Mouse (Mus musculus) stomach, postnatal 0 days (tissue): ENCODE results near the gene Abcc3. TPM values are rescaled to one million over a fixed set of nuclear protein-coding genes. Genes with fewer than 3 reads are reported as not detected.
A peak's percentile ranks its signal among the peaks of the same experiment; 100 is the strongest.
"Not testable (repeated sequence)": the region's sequence is repeated elsewhere in the genome, so short reads cannot be mapped to it uniquely, and the experiment has no call there.

Experiments used
- ATAC-seq: fragments of 200-750 bp; cut with Nextera tagmentation; 2 replicates; pipeline ENCODE4 v1.8.0; 2017; ENCODE audit not compliant: low FRiP score, low TSS enrichment
- DNase-seq: peaks from one replicate; pipeline ENCODE4 v3.0.0-alpha.2; 2016; ENCODE audit warnings: low spot score
- H3K27ac ChIP-seq: fragments of 300-500 bp; sonication (generic); replicated peaks from 2 replicates; pipeline ENCODE4 v1.5.1; 2014; ENCODE audit warnings: mild to moderate bottlenecking, control low read depth
- H3K27me3 ChIP-seq: fragments of 300-500 bp; sonication (generic); 2 replicates; pipeline ENCODE4 v1.6.1; 2014; ENCODE audit warnings: low read length; ENCODE audit not compliant: control insufficient read depth, insufficient read depth
- H3K36me3 ChIP-seq: fragments of 300-500 bp; sonication (generic); 2 replicates; pipeline ENCODE4 v1.6.1; 2014; ENCODE audit warnings: low read length, mixed read lengths; ENCODE audit not compliant: control insufficient read depth, insufficient read depth
- H3K4me1 ChIP-seq: fragments of 300-500 bp; sonication (generic); replicated peaks from 2 replicates; pipeline ENCODE4 v1.6.1; 2014; ENCODE audit warnings: antibody characterized with exemption; ENCODE audit not compliant: control insufficient read depth, insufficient read depth
- H3K4me2 ChIP-seq: fragments of 300-500 bp; sonication (generic); replicated peaks from 2 replicates; pipeline ENCODE4 v1.6.1; 2014; ENCODE audit warnings: low read depth, mild to moderate bottlenecking, control low read depth, moderate library complexity
- H3K4me3 ChIP-seq: fragments of 300-500 bp; sonication (generic); 2 replicates; pipeline ENCODE4 v1.5.1; 2014; ENCODE audit warnings: low read depth, low read length, control low read depth
- H3K9ac ChIP-seq: fragments of 300-500 bp; sonication (generic); 2 replicates; pipeline ENCODE4 v1.6.1; 2014; ENCODE audit warnings: mild to moderate bottlenecking, low read length, control low read depth, mixed read lengths
- H3K9me3 ChIP-seq: fragments of 300-500 bp; sonication (generic); 2 replicates; pipeline ENCODE4 v1.6.1; 2016; ENCODE audit warnings: low read length; ENCODE audit not compliant: control insufficient read depth
- CTCF ChIP-seq: IDR thresholded peaks from 2 replicates; pipeline ENCODE4 v1.5.1; 2016; ENCODE audit warnings: antibody characterized with exemption, low read depth, mild to moderate bottlenecking, moderate library complexity
- EP300 ChIP-seq: optimal IDR thresholded peaks from 2 replicates; pipeline ENCODE3; 2016; ENCODE audit warnings: antibody characterized with exemption
- WGBS: fragments of 180-500 bp; shearing (Covaris S2); extraction: QIAGEN DNeasy Blood & Tissue Kit; methylation state at CpG from one replicate; pipeline ENCODE4 v1.1.7; 2014; 5-methylcytosine and 5-hydroxymethylcytosine counted together
- polyA plus RNA-seq: library from polyadenylated mRNA; unstranded; fragments of >200 nt; fragmentation: Nextera tagmentation; extraction: Ambion mirVana; gene quantifications from 2 replicates; pipeline ENCODE4 v1.2.1, GENCODE M21; 2015

Abcc3 gene
- polyA plus RNA-seq, 1 experiment from 2014 or later: 25.3 TPM

- H3K4me3 ChIP-seq: no peak overlapping the region
- H3K9ac ChIP-seq: no peak overlapping the region
- TF ChIP-seq EP300 (no peak), CTCF (no peak)
- H3K27me3 ChIP-seq: no peaks in the 10 kb centered on the region
- no peaks in the 10 kb centered on the region for H3K9me3 ChIP-seq
- DNase-seq: no peak
- WGBS: 52% methylated on average over 6 of the region's 6 CpGs
- H3K27ac ChIP-seq: no peak overlapping the region; the same call in 1 of the 2 replicates
- ATAC-seq: no peak
- no peak overlapping the region for H3K4me2 ChIP-seq
- 0 out of 2 replicates have a peak, but pooled peaks cover 3% of the 10 kb centered on the region for H3K4me1 ChIP-seq
- no peaks in the 10 kb centered on the region for H3K36me3 ChIP-seq
Observed at GRCm38 (mm10) chr11:94405348-94405747, 12.6 kb upstream of the Abcc3 start.

GRCm38 (mm10) chr11:94404641-94405260, 12.0 kb upstream of the Abcc3 start:
- no peaks in the 10 kb centered on the region for H3K27me3 ChIP-seq
- peak; percentile 90 for DNase-seq
- H3K36me3 ChIP-seq: no peaks in the 10 kb centered on the region
- H3K4me2 ChIP-seq: no peak overlapping the region
- no peaks in the 10 kb centered on the region for H3K9me3 ChIP-seq
- 0 out of 2 replicates have a peak, but pooled peaks cover 3% of the 10 kb centered on the region for H3K4me1 ChIP-seq
- H3K9ac ChIP-seq: no peak overlapping the region
- TF ChIP-seq CTCF: peak; percentile 95
- no peak for TF ChIP-seq EP300
- H3K4me3 ChIP-seq: no peak overlapping the region
- 20% methylated on average over 11 of the region's 11 CpGs for WGBS
- peak; percentile 67 for ATAC-seq
- peak overlapping the region; percentile 73 for H3K27ac ChIP-seq

GRCm38 (mm10) chr11:94404178-94404577, 11.4 kb upstream of the Abcc3 start:
- H3K4me2 ChIP-seq: no peak overlapping the region
- ATAC-seq: peak; percentile 76
- no peak for TF ChIP-seq EP300
- TF ChIP-seq CTCF: no peak
- peak overlapping the region; percentile 73 for H3K27ac ChIP-seq
- DNase-seq: peak; percentile 43
- H3K36me3 ChIP-seq: no peaks in the 10 kb centered on the region
- no peaks in the 10 kb centered on the region for H3K9me3 ChIP-seq
- 34% methylated on average over 5 of the region's 5 CpGs for WGBS
- no peak overlapping the region for H3K4me3 ChIP-seq
- 0 out of 2 replicates have a peak, but pooled peaks cover 3% of the 10 kb centered on the region for H3K4me1 ChIP-seq
- H3K9ac ChIP-seq: no peak overlapping the region
- H3K27me3 ChIP-seq: no peaks in the 10 kb centered on the region

- no peaks in the 10 kb centered on the region for H3K9me3 ChIP-seq
Observed at GRCm38 (mm10) chr11:94403757-94404156, 11.0 kb upstream of the Abcc3 start.

GRCm38 (mm10) chr11:94402731-94403130, 9.9 kb upstream of the Abcc3 start:
- H3K4me3 ChIP-seq: no peak overlapping the region
- H3K9me3 ChIP-seq: no peaks in the 10 kb centered on the region
- DNase-seq: no peak
- no peak overlapping the region for H3K9ac ChIP-seq
- no peak overlapping the region for H3K27ac ChIP-seq
- 83% methylated on average over 5 of the region's 5 CpGs for WGBS
- TF ChIP-seq EP300: no peak
- no peak for TF ChIP-seq CTCF
- no peak for ATAC-seq
- H3K4me2 ChIP-seq: no peak overlapping the region
- no peaks in the 10 kb centered on the region for H3K36me3 ChIP-seq
- H3K4me1 ChIP-seq: 0 out of 2 replicates have a peak, but pooled peaks cover 3% of the 10 kb centered on the region
- no peaks in the 10 kb centered on the region for H3K27me3 ChIP-seq

More at GRCm38 (mm10) chr11:94403757-94404156, 11.0 kb upstream of the Abcc3 start:
- DNase-seq: no peak
- peak overlapping the region; percentile 56 for H3K27ac ChIP-seq
- 0 out of 2 replicates have a peak, but pooled peaks cover 3% of the 10 kb centered on the region for H3K4me1 ChIP-seq
- H3K27me3 ChIP-seq: no peaks in the 10 kb centered on the region
- no peak overlapping the region for H3K4me2 ChIP-seq
- no peak overlapping the region for H3K9ac ChIP-seq
- no peaks in the 10 kb centered on the region for H3K36me3 ChIP-seq
- H3K4me3 ChIP-seq: no peak overlapping the region
- no peak for ATAC-seq
- TF ChIP-seq CTCF: no peak
- TF ChIP-seq EP300: no peak
- 68% methylated on average over 10 of the region's 10 CpGs for WGBS

- ATAC-seq, H3K9ac ChIP-seq, H3K27ac ChIP-seq, H3K9me3 ChIP-seq, H3K36me3 ChIP-seq, H3K4me3 ChIP-seq, H3K4me2 ChIP-seq, H3K27me3 ChIP-seq, DNase-seq, H3K4me1 ChIP-seq: not testable (repeated sequence)
- WGBS: 81% methylated on average over 4 of the region's 4 CpGs
Observed at GRCm38 (mm10) chr11:94402029-94402428, 9.2 kb upstream of the Abcc3 start.
